Mouse (Mus musculus) stomach, embryonic 16.5 days (tissue): Measurements from ENCODE around the gene Wdr20. TPM values are rescaled to one million over a fixed set of nuclear protein-coding genes. Genes with fewer than 3 reads are reported as not detected.
A peak's percentile ranks its signal among the peaks of the same experiment; 100 is the strongest.

Experiments
- ATAC-seq: fragments of 200-750 bp; cut with Nextera tagmentation; 2 replicates; pipeline ENCODE4 v1.8.0; 2017; ENCODE audit warnings: moderate number of reproducible peaks, moderate TSS enrichment; ENCODE audit not compliant: insufficient read depth, low FRiP score
- H3K27ac ChIP-seq: fragments of 300-500 bp; sonication (generic); 2 replicates; pipeline ENCODE4 v1.5.1; 2014; ENCODE audit warnings: low read length
- H3K27me3 ChIP-seq: fragments of 300-500 bp; sonication (generic); 2 replicates; pipeline ENCODE4 v1.6.1; 2014; ENCODE audit warnings: low read length, control low read depth, mixed read lengths; ENCODE audit not compliant: control insufficient read depth, insufficient read depth
- H3K36me3 ChIP-seq: fragments of 300-500 bp; sonication (generic); 2 replicates; pipeline ENCODE4 v1.6.1; 2014; ENCODE audit warnings: low read length; ENCODE audit not compliant: control insufficient read depth, insufficient read depth
- H3K4me1 ChIP-seq: fragments of 300-500 bp; sonication (generic); 2 replicates; pipeline ENCODE4 v1.6.1; 2014; ENCODE audit warnings: low read length, control low read depth, mixed read lengths; ENCODE audit not compliant: control insufficient read depth, insufficient read depth
- H3K4me2 ChIP-seq: fragments of 300-500 bp; sonication (generic); 2 replicates; pipeline ENCODE4 v1.6.1; 2014; ENCODE audit warnings: low read depth, low read length, mixed read lengths
- H3K4me3 ChIP-seq: fragments of 300-500 bp; sonication (generic); replicated peaks from 2 replicates; pipeline ENCODE4 v1.5.1; 2014; ENCODE audit warnings: mild to moderate bottlenecking, low read length
- H3K9ac ChIP-seq: fragments of 300-500 bp; sonication (generic); 2 replicates; pipeline ENCODE4 v1.6.1; 2014; ENCODE audit warnings: low read length
- H3K9me3 ChIP-seq: fragments of 300-500 bp; sonication (generic); replicated peaks from 2 replicates; pipeline ENCODE4 v1.6.1; 2016; ENCODE audit warnings: low read length, control low read depth; ENCODE audit not compliant: control insufficient read depth
- whole genome bisulfite sequencing: fragments of 180-500 bp; shearing (Covaris S2); extraction: QIAGEN DNeasy Blood & Tissue Kit; methylation state at CpG from one replicate; pipeline ENCODE4 v1.1.7; 2014; 5-methylcytosine and 5-hydroxymethylcytosine counted together
- polyA plus RNA-seq: library from polyadenylated mRNA; unstranded; fragments of >200 nt; fragmentation: Nextera tagmentation; extraction: Ambion mirVana; gene quantifications from 2 replicates; pipeline ENCODE4 v1.2.1, GENCODE M21; 2015

Wdr20 gene
- polyA plus RNA-seq, 1 experiment from 2014 or later, result 23.0 TPM

DNA sequence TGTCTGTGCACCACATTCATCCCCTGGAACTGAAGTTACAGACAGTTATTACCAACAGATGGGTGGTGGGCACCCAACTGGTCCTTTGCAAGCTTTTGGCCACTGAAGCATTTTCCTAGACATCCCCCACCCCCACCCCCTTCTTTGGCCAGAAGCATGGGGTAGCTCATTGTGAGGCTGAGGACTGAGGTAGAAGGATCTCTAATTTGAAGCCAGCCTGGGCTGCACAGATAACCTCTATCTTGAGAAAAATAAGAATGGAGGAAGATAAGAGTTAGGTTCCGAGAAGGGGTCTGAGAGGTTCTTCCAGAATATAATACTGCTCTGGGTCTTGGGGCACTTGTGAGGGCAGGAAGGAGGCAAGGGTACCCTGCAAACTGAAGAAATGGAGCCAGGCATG, 44.5 kb downstream of the Wdr20 start:
- peaks cover 8% of the 10 kb centered on the region; the same call in 1 of the 2 replicates for H3K4me1 ChIP-seq
- no peaks in the 10 kb centered on the region for H3K27me3 ChIP-seq
- no peak for ATAC-seq
- H3K27ac ChIP-seq, result no peak overlapping the region
- H3K4me2 ChIP-seq, result no peak overlapping the region
- no peaks in the 10 kb centered on the region for H3K9me3 ChIP-seq
- 78% methylated on average over 1 of the region's 1 CpGs for WGBS
- H3K4me3 ChIP-seq, result no peak overlapping the region
- no peak overlapping the region for H3K9ac ChIP-seq
- H3K36me3 ChIP-seq, result peaks cover 6% of the 10 kb centered on the region

DNA sequence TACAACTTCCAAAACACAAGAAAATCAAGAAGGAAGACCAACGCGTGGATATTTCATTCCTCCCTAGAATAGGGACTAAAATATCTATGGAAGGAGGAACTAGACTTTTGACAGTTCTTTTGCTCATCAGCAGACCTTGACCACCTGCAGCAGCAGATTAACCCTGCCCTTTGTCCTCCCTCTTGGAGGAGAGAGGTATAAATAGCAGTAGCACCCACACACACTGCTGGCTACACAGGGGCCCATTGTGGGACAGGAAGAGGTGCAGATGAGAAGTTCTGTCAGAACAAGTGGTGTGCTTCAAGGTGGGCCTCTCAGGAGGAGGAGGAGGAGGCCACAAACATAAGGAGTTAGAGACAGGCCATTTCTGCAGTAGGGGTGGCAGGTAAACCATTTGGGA, 46.5 kb downstream of the Wdr20 start:
- WGBS, result 92% methylated on average over 2 of the region's 2 CpGs
- no peak overlapping the region for H3K4me2 ChIP-seq
- no peak for ATAC-seq
- no peaks in the 10 kb centered on the region for H3K4me1 ChIP-seq
- H3K9me3 ChIP-seq, result no peaks in the 10 kb centered on the region
- no peak overlapping the region for H3K27ac ChIP-seq
- H3K36me3 ChIP-seq, result peaks cover 6% of the 10 kb centered on the region
- no peak overlapping the region for H3K4me3 ChIP-seq
- H3K9ac ChIP-seq, result no peak overlapping the region
- no peaks in the 10 kb centered on the region for H3K27me3 ChIP-seq

GRCm38 (mm10) chr12:110786243-110786642, 48.5 kb downstream of the Wdr20 start:
- no peaks in the 10 kb centered on the region for H3K27me3 ChIP-seq
- H3K9me3 ChIP-seq, result no peaks in the 10 kb centered on the region
- H3K27ac ChIP-seq, result no peak overlapping the region
- H3K4me2 ChIP-seq, result no peak overlapping the region
- no peak overlapping the region for H3K4me3 ChIP-seq
- H3K9ac ChIP-seq, result no peak overlapping the region
- 80% methylated on average over 4 of the region's 4 CpGs for WGBS
- peaks cover 3% of the 10 kb centered on the region; the same call in 1 of the 2 replicates for H3K36me3 ChIP-seq
- no peaks in the 10 kb centered on the region for H3K4me1 ChIP-seq
- ATAC-seq, result no peak

DNA sequence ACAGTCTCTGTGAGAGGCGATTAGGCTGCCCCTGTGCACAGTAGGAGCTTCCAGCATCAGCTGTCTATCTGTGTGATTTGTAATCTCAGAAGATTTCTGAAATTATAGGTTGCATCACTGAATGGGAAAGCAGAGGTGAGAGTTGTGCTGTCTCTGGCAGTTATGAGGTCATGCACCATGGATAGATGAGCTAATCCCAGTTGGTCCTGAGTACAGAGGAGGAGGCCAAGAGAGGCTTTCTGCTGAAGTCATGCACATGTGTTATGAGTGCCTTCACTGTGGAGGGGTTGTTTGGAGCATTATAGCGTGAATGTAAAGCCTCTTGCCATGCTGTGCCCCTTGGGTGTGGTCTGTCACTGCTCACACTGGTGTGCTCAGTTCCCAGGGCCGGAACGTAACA, 52.8 kb downstream of the Wdr20 start:
- Histone ChIP-seq H3K9ac (no peak overlapping the region), H3K4me1 (no peaks in the 10 kb centered on the region), H3K27ac (no peak overlapping the region), H3K36me3 (no peaks in the 10 kb centered on the region), H3K9me3 (no peaks in the 10 kb centered on the region), H3K4me3 (no peak overlapping the region), H3K4me2 (no peak overlapping the region), H3K27me3 (no peaks in the 10 kb centered on the region)
- no peak for ATAC-seq
- 78% methylated on average over 4 of the region's 4 CpGs for WGBS

GRCm38 (mm10) chr12:110791026-110791425, 53.3 kb downstream of the Wdr20 start:
- Histone ChIP-seq H3K27ac (no peak overlapping the region), H3K4me3 (no peak overlapping the region), H3K9me3 (no peaks in the 10 kb centered on the region), H3K9ac (no peak overlapping the region), H3K4me1 (no peaks in the 10 kb centered on the region), H3K36me3 (no peaks in the 10 kb centered on the region), H3K27me3 (no peaks in the 10 kb centered on the region), H3K4me2 (no peak overlapping the region)
- 89% methylated on average over 8 of the region's 8 CpGs for WGBS
- ATAC-seq, result no peak

- no peak overlapping the region for H3K9ac ChIP-seq
- WGBS, result 80% methylated on average over 6 of the region's 6 CpGs
Observed at GRCm38 (mm10) chr12:110795035-110795434, 57.3 kb downstream of the Wdr20 start.

DNA sequence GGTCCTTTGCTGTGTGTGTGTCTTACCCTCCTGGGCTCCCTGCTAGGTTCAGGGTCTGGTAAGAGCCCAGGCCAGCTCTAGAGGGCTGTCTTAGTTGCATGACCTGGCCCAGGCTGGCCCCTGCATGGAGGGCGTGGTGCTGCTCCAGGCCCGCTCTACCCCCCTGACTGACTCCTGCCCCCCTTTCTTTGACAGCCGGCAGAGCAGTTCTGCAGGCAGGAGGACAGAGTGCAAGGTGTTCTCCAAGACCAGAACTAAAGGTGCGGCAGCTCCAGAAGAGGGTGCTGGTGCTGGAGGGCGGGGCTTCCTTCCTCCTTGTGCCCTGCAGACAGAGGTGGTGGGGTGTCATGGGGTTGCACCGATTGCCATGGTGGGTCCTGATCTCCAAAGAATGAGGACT, 59.0 kb downstream of the Wdr20 start:
- ATAC-seq, result peak; percentile 44
- WGBS, result 61% methylated on average over 6 of the region's 6 CpGs
- no peaks in the 10 kb centered on the region for H3K9me3 ChIP-seq

More at GRCm38 (mm10) chr12:110795035-110795434, 57.3 kb downstream of the Wdr20 start:
- no peaks in the 10 kb centered on the region for H3K27me3 ChIP-seq
- H3K4me3 ChIP-seq, result no peak overlapping the region
- ATAC-seq, result no peak
- no peaks in the 10 kb centered on the region; the same call in 1 of the 2 replicates for H3K4me1 ChIP-seq
- no peak overlapping the region for H3K4me2 ChIP-seq
- H3K36me3 ChIP-seq, result no peaks in the 10 kb centered on the region
- no peak overlapping the region for H3K27ac ChIP-seq
- no peaks in the 10 kb centered on the region for H3K9me3 ChIP-seq

DNA sequence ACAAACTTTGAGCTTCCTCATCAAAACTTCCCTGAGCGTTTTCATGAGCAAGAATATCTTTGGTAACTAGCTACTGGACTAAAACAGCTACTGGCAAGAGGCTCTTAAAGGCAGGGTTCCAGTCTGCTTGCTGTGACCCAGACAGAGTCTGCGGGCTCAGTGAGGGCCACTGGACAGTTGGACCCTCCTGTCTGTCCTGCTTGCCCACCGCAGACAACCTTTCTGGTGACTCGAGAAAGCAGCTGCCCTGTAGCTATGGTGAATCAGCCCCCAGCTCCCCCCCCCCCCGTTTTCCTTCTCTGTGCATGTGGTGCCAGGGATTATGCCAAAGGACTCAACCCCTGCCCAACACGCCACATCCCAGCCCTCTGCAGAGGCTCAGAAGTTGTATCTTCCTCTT, 59.5 kb downstream of the Wdr20 start:
- ATAC-seq, result no peak
- H3K4me1 ChIP-seq, result peaks cover 2% of the 10 kb centered on the region
- H3K4me3 ChIP-seq, result no peak overlapping the region
- H3K9me3 ChIP-seq, result no peaks in the 10 kb centered on the region
- no peaks in the 10 kb centered on the region for H3K27me3 ChIP-seq
- H3K4me2 ChIP-seq, result no peak overlapping the region
- no peak overlapping the region for H3K27ac ChIP-seq
- no peaks in the 10 kb centered on the region for H3K36me3 ChIP-seq
- WGBS, result 86% methylated on average over 6 of the region's 6 CpGs
- no peak overlapping the region for H3K9ac ChIP-seq

More for the DNA sequence above, 59.0 kb downstream of the Wdr20 start:
- Histone ChIP-seq H3K27me3 (no peaks in the 10 kb centered on the region), H3K4me1 (no peaks in the 10 kb centered on the region; the same call in 1 of the 2 replicates), H3K4me2 (no peak overlapping the region), H3K27ac (no peak overlapping the region), H3K4me3 (no peak overlapping the region), H3K9ac (no peak overlapping the region), H3K36me3 (no peaks in the 10 kb centered on the region)

- Histone ChIP-seq H3K36me3 (no peaks in the 10 kb centered on the region), H3K4me3 (no peak overlapping the region), H3K4me2 (no peak overlapping the region), H3K9me3 (no peaks in the 10 kb centered on the region), H3K27me3 (no peaks in the 10 kb centered on the region), H3K27ac (no peak overlapping the region), H3K4me1 (peaks cover 9% of the 10 kb centered on the region), H3K9ac (no peak overlapping the region)
- ATAC-seq, result peak; percentile 25; the same call in 1 of the 2 replicates
- 85% methylated on average over 10 of the region's 10 CpGs for WGBS
Observed at GRCm38 (mm10) chr12:110797842-110798431, 60.2 kb downstream of the Wdr20 start.
